Mouse (Mus musculus) cerebellum, adult 2 months (tissue): ENCODE data around the gene Slc17a6.

Experiments
- CTCF ChIP-seq: fragments of 200-500 bp; IDR thresholded peaks from 2 replicates; pipeline ENCODE4 v1.5.1; 2011; ENCODE audit warnings: low read depth, mild to moderate bottlenecking, control low read depth, low read length, moderate library complexity, borderline replicate concordance; ENCODE audit not compliant: insufficient read depth
- POLR2A ChIP-seq: fragments of 200-500 bp; IDR thresholded peaks from 2 replicates; pipeline ENCODE4 v1.6.1; 2011; ENCODE audit warnings: low read length, control low read depth, borderline replicate concordance; ENCODE audit not compliant: insufficient read depth

GRCm38 (mm10) chr7:51662441-51662840 is 40.6 kb downstream of the Slc17a6 start:
- TF ChIP-seq CTCF (no peak), POLR2A (no peak)
